Mouse (Mus musculus) 3134 (cell line): ENCODE results near the gene Ankrd31.
"Not testable (repeated sequence)": the region's sequence is repeated elsewhere in the genome, so short reads cannot be mapped to it uniquely, and the experiment has no call there.

Experiments
- DNase-seq: peaks from one replicate; pipeline ENCODE4 v3.0.0-alpha.2; 2011; ENCODE audit warnings: low spot score; ENCODE audit not compliant: insufficient read length; ENCODE audit errors: extremely low read depth

Ankrd31 gene

GRCm38 (mm10) chr13:96853256-96853655 is 105.2 kb downstream of the Ankrd31 start:
- no peak for DNase-seq

GRCm38 (mm10) chr13:96855191-96855590 is 107.1 kb downstream of the Ankrd31 start:
- no peak for DNase-seq

- no peak for DNase-seq
These were observed 111.1 kb downstream of the Ankrd31 start for GRCm38 (mm10) chr13:96859161-96859560.

GRCm38 (mm10) chr13:96870742-96871141 is 122.7 kb downstream of the Ankrd31 start:
- no peak for DNase-seq

GRCm38 (mm10) chr13:96874071-96874470 is 126.0 kb downstream of the Ankrd31 start:
- DNase-seq, result no peak

- DNase-seq, result no peak
These were observed 130.4 kb downstream of the Ankrd31 start for GRCm38 (mm10) chr13:96878220-96879057.

GRCm38 (mm10) chr13:96884534-96884933 is 136.5 kb downstream of the Ankrd31 start:
- no peak for DNase-seq

- DNase-seq, result no peak
These were observed 141.9 kb downstream of the Ankrd31 start for GRCm38 (mm10) chr13:96889985-96890384.

GRCm38 (mm10) chr13:96895144-96895543 is 147.1 kb downstream of the Ankrd31 start:
- DNase-seq, result no peak

GRCm38 (mm10) chr13:96906717-96907116 is 158.6 kb downstream of the Ankrd31 start:
- DNase-seq, result no peak

- DNase-seq, result no peak
These were observed 163.1 kb downstream of the Ankrd31 start for GRCm38 (mm10) chr13:96911202-96911601.

GRCm38 (mm10) chr13:96923134-96923533 is 175.1 kb downstream of the Ankrd31 start:
- DNase-seq, result not testable (repeated sequence)

- peak; percentile 86 for DNase-seq
These were observed 176.2 kb downstream of the Ankrd31 start, which contains the start of gene Gcnt4 for GRCm38 (mm10) chr13:96923999-96924961. Gene Gcnt4 (plus strand): TSS chr13:96924689.

GRCm38 (mm10) chr13:96924985-96925745 is 177.1 kb downstream of the Ankrd31 start:
- peak; percentile 70 for DNase-seq

GRCm38 (mm10) chr13:96925991-96926725 is 178.1 kb downstream of the Ankrd31 start:
- no peak for DNase-seq

- no peak for DNase-seq
These were observed 179.7 kb downstream of the Ankrd31 start for GRCm38 (mm10) chr13:96927781-96928180.

GRCm38 (mm10) chr13:96928432-96929039 is 180.5 kb downstream of the Ankrd31 start:
- DNase-seq, result peak; percentile 61

GRCm38 (mm10) chr13:96932745-96933144 is 184.7 kb downstream of the Ankrd31 start:
- DNase-seq, result no peak

GRCm38 (mm10) chr13:96933367-96933766 is 185.3 kb downstream of the Ankrd31 start:
- no peak for DNase-seq
